Mouse (Mus musculus): ENCODE measurements at regions not wholly inside any gene's neighbourhood (a gene's known extent, or its start where the extent isn't known, plus 50 kb on each side); places are given as distances from the start of the nearest gene placed in this dataset.

GRCm38 (mm10) chr3:35152191-35152590 is 502.0 kb downstream of the Sox2 start:
- TF ChIP-seq POLR2A (IDR thresholded peaks at IDR 0.05; ENCODE audit: control insufficient read depth, extremely low read depth, insufficient read depth, low read length, poor library complexity) (no peak), CTCF (IDR thresholded peaks at IDR 0.05; ENCODE audit: borderline replicate concordance, control insufficient read depth, extremely low read depth, insufficient read depth, low read length, poor library complexity) (no peak)
